Mouse (Mus musculus) spleen, postnatal 14 days (tissue): ENCODE measurements around the gene Spout1.
"Not testable (repeated sequence)": the region's sequence is repeated elsewhere in the genome, so short reads cannot be mapped to it uniquely, and the experiment has no call there.

Experiments used
- DNase-seq, 2 experiments: peaks; one replicate each; pipeline ENCODE4 v3.0.0; 2021 to 2022; ENCODE audit warnings: low spot score in 2 of 2

Spout1 gene

DNA sequence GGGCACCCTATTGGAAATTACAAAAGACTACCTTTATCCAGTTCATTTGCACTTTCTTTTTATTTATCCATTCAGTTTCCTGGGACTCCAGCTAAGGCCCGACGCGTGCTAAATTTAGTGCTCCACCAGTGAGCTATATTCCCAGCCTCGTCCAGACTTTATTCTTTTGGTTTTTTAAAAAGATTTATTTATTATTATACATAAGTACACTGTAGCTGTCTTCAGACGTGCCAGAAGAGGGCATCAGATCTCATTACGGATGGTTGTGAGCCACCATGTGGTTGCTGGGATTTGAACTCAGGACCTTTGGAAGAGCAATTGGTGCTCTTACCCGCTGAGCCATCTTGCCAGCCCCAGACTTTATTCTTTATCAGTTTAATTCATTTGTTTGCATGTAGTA, 452 bp upstream of the Spout1 start:
- DNase-seq = not testable (repeated sequence)

DNA sequence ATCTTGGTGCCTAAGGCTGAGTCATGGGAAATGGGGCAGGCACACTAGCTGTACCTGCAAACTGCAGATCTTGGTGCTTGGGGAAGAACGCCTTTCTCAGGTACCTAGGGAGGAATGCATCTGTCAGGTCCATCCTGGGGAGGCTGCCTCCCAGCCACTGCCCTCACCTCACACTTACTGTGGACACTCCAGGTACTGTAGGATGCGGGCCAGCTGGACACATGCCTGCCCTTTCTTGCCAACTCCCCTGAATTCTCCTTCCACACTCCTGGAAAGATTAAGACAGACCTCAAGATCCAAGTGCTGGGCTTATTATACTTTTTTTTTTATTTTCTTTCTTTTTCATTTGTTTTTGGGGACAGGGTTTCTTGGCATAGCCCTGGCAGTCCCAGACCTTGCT, 1.7 kb downstream of the Spout1 start:
- no peak for DNase-seq

DNA sequence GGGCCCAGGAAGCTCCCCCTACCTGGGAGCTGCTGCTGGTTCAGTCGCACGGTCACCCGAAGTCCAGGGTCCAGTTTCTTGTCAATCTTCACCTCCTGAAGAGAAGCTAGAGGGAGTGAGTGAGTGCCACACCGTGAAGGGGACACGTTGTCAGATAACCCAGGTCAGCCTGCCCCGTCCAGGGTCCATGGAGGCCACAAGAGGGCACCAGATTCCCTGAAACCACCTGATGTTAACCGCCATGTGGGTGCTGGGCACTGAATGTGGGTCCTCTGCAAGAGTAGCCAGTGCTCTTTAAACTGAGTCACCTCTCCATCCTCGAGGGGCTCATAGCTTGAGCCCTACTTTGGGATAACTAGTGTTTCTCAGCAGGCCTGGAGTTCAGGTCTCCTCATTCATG, 2.4 kb downstream of the Spout1 start:
- no peak for DNase-seq

DNA sequence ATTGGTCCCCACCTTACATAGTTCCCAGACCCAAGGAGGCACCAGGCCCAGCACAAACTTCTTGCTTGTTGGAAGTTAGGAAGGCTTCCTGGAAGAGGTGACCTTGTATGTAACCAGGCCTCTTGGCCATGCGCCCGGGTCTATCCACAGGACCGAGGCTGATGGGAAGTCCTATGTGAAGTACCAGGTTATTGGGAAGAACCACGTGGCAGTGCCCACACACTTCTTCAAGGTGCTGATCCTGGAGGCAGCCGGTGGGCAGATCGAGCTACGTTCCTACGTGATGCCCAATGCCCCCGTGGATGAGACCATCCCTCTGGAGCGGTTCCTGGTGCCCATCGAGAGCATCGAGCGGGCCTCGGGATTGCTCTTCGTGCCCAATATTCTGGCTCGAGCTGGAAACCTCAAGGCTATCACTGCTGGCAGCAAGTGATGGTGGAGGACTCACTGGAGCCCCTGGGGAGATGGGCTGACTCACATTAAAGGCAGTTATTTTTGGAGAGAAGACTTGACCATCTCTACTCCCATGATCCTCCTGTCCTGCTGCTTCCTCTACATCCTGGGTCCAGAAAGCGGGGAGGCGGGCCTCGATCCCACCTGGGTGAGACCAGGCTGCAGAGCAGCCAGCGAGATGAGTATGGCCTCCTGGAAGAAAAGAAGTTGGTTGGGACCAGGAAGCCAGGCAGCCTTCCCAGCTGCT, 4.6 kb downstream of the Spout1 start:
- DNase-seq = no peak

DNA sequence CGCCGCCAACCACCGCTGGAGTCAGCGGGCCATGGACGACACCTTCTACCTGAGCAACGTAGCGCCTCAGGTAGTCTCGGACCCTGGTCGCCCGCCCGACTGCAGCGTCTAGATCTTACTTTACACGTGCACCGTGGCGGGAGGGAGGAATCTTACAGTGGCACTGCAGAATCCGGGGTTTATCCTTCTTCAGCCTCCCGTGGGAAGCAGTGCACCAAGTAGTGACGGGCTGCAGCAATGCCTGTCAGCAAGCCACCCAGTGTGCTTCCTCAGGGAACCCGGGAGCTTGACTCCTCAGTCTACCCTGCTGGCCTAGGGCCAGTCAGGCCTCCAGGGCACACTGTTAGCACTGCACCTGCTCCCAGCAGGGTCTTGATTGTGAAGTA, 6.3 kb downstream of the Spout1 start:
- no peak for DNase-seq

DNA sequence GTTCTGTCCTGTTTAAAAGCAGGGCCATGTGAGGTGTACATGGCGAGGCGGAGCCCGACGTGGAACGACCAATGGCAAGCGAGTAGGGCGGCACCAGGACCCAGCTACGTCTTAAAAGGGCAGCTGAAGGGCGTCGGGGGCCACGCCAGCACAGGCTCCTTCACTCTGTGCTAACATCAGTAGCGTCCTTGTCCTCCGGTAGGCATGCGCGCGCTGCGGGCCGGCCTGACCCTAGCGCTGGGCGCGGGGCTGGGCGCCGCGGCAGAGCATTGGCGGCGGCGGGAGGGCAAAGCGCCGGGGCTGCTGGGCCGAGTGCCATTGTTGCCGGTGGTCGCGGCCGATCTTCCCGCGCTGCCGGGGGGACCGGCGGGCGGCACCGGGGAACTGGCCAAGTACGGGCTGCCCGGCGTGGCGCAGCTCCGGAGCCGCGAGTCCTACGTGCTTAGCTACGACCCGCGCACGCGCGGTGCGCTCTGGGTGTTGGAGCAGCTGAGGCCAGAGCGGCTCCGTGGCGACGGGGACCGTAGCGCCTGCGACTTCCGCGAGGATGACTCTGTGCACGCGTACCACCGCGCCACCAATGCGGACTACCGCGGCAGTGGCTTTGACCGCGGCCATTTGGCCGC, 6.8 kb downstream of the Spout1 start, which contains the start of gene Endog:
Gene Endog (plus strand): TSS at position 123 of the 626 bp plus-strand sequence.
- peak; percentile 61 to 68 for DNase-seq

DNA sequence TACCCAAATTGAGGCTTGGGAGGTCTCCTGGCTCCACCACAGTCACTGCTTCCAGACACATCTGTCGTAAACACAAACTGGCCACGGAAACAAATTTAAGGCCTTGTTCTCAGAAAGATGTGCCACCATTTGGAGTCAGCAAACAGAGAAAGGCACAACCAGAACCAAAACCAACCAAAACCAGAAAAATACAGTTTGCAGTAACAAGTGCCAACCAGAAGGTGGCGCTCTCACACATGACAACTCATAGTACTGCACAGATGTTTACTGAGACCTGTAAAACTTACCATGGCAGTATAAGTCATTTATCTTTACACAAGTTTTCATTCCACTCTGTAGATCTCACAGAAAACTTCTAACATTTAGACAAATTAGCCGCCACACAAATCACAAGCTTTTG, 11.6 kb downstream of the Spout1 start:
- no peak for DNase-seq

DNA sequence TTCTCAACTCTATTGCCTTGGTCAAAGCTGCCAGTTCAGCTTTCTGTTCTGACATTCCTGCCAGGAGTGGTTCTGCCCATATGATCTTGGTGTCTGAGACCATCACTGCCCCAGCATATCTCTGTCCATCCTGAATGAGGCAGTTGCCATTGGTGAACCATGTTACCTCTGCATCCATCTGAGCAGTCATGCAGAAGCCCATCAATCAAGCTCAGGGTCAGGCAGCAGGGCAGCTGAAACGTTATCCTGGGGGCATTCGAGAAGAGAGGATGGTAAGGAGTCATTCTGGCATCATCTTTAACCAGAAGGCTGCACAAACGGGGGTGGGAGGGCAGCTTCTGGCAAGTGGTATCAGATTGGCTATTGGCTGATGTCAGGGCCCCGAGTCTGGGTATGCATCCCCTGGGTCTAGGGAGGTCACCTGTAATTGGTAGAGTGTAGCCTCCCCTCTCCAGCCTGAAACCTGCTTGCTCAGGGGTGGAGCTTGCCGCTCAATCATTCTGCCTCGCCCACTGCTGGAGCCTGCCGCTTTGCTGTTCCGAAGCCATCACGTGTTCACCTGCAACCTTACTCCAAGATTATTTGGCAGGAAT, 13.8 kb downstream of the Spout1 start:
- no peak for DNase-seq

DNA sequence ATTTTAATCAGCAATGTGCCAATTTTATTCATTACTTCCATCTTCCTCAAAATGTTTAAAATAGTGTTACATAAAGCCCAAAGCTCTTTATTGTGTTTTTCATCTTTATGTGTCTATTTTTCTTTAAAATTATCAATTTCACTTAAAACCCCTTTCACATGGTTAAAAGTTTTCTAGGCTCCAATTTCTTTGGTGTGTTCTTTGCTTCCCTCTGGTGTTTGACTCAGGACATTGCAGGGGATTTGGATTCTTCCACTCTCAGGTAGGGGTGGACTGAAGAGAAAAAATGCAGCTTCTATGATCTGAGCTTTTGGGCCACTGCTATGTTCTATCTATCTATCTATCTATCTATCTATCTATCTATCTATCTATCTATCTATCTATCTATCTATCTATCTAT, 16.4 kb downstream of the Spout1 start:
- DNase-seq = no peak

DNA sequence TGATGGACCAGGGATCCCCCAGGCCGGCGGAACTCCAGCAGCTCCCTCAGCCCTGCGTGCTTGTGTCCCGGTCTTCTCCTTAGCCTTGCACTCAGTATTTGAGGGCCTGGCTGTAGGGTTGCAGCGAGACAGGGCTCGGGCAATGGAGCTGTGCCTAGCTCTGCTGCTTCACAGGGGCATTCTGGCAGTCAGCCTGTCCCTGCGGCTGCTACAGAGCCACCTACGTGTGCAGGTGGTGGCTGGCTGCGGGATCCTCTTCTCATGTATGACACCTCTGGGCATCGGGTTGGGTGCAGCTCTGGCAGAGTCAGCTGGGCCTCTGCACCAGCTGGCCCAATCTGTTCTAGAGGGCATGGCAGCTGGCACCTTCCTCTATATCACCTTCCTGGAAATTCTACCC, 18.4 kb downstream of the Spout1 start:
- not testable (repeated sequence) for DNase-seq

DNA sequence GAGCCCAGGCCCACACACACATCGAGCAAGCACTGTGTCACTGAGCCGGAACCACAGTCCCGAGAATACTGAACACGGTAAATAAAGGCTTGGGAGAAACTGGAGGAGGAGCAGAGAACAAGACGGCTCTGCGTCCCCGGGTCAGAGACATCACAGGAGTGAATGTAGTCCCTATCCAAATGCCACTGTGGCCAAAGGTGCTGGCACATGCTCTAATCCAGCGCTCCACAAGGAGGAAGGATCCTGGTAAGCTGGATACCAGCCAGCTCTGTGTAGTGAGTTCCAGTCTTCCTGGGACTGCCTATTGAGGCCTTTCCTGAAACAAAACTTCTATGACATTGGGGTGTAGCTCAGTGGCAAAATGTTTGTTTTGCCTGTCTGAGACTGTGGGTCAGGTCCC, 25.6 kb downstream of the Spout1 start:
- DNase-seq = no peak

DNA sequence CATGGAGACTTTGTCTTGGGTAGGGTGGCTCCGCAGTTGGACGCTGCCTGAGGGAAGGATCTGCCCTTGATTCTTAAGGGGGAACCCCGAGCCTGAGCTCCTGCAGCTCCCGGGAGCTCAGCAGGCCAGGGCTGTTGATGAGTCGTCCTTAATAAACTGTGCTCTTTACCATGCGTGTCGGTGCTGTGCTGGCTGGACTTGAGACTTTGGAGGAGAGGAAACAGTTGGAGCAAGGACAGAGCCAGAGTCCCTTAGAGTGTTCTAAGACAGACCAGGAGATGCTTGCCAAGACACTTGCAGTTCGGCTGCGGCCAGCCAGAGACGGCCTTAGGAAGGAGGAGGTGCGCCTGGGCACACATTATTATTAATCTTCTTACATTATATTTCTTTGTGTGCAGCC, 26.4 kb downstream of the Spout1 start:
- DNase-seq = no peak

DNA sequence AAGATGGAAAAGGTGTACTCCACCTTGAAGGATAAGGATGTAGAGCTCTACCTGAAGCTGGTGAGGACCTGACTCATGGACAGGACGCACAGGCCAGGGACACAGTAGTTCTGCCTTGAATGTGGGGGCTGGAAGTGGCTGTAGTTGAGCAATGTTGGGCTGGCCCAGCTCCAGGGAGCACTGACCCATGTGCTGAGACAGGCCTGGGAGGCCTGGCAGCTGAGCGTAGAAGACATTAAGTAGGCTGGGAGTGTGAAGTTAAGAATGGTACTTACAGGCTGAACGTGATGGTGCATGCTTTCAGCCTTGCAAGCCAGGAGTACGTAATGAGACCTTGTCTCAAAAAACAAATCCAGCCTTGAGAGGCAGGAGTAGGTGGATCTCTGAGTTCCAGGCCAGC, 30.8 kb downstream of the Spout1 start:
- DNase-seq = no peak

DNA sequence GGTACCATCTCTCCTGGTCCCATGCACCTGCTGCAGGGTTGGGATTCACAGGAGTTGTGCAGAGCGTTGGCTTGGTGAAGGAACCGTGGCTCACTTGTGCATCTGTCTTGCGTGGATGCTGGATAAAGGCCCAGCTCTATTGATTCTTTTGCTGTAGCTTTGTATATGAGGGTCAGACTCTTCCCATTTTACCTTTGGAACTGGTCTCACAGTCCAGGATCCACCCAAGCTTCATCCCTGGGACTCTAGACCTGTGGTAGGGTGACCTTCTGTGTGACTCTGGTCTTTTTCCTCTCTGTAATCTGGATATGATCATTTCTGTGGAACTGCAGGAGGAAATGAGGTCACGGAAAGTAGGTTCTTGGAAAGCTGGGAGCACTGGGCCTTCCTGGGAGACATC, 33.8 kb downstream of the Spout1 start:
- no peak for DNase-seq

DNA sequence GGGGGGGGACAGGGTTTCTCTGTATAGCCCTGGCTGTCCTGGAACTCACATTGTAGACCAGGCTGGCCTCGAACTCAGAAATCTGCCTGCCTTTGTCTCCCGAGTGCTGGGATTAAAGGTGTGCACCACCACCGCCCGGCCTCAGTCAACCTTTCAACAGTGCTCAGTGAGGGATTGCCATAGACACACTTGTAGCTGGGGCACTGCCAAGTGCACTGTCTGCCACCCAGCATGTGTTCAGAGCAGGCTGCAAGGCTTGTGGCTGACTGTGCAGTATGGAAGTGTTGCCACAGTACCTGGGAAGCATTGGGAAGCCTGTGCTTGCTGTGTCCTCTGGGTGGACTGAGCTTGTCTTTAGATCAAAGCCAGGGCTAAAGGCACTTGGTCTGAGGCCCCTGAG, 38.2 kb downstream of the Spout1 start:
- DNase-seq = not testable (repeated sequence)

DNA sequence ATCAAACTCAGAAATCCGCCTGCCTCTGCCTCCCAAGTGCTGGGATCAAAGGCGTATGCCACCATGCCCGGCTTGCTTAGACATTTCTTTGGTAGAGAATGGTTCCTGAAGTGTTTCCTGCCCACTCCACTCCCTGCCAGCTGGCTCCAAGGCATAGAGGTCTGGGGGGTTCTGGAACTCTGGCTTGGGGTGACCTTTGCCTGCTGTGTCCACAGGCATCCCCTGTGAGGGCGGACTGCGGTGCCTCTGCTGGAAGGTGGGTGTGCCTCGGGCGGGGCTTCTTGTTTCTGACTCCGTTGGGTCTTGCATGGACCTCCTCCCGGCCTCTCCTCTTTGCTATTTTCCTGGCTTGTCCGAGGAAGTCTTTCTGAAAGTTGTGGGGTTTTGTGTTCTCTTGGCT, 41.8 kb downstream of the Spout1 start:
- DNase-seq = no peak

DNA sequence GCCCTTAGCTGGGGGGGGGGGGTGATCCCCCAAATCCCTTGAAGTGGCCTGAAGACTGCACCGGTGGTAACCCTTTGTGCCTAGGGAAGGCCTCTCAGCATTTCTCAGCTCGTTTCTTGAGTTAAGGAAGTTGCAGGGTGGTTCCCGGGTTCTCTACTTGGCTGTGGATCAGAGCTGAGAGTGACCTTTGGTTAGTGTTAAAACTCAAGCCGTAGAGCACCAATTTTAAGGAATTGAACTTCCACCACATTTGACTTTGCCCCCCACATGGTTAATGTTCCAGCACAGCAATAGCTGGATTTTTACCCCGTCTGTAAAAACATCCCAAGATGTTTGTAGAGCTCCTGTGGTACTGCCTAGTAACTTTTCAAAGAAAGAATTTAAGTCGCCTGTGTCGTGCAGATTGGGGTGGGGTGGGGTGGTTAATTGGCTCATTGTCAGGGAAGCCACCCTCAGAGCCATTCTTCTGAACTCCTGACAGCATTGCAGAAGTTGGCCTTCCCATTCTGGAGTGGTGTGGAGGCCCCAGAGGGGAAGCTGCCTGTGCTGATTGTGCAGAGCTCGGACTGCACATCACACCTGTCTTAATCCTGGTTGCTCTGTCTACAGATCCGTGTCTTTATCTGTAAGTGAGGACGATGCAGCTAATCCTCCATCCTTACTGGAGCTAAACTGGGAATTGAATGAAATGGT, 43.2 kb downstream of the Spout1 start:
- no peak for DNase-seq

DNA sequence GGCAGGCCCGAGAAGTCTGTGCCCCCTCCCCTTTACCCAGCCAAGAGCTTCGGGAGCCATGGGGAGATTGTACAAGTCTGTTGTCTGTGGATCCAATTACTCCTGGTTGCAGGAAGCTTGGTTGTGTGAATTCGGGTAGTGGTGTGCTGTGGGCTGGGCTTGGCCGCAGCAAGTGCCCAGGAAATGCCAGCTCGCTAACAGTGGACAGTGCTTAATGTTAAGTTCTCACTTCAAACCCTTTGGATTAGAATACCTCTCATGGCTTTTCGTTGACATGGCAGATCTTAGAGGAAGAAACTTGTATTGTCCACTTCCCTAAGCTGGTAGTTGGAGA, 43.9 kb downstream of the Spout1 start:
- no peak for DNase-seq

DNA sequence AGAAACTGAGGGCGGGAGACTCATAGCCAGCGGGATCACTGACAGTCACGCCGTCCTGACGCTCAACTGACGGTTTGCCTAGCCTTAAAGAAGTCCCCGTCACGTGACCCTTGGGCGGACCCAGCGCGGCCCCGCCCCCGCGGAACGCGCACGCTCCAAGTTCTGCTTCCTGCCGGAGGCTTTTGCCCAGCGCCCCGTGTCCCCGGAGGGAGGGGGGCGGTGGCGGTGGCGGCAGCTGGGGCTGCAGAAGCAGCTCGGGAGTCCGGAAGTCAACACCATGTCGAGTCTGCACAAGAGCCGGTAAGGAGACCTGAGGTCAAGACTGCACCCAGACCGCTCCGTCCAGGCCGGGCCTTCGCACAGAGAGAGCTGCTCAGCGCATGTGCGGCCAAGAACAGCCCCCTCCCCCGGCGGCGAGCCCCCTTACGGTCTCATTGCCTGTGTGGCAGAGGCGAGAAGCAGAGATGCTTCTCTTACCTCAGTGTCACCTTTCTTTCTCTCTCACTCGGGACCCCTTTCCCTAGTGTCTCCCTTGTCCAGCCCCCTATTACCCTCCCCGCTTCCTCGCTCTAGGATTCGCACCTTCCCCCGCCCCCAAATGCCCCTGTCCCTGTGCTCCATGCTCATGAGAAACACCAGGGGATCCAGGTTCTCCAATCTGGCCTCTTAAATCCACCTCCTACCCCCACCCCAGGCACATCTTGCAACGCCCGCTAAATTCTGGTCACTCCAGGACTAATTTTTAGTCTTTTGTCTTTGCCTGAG, 44.5 kb downstream of the Spout1 start, which contains the start of gene Tbc1d13:
Gene Tbc1d13 (plus strand): TSS at position 134 of the 765 bp plus-strand sequence.
- DNase-seq = peak; percentile 97 to 98

DNA sequence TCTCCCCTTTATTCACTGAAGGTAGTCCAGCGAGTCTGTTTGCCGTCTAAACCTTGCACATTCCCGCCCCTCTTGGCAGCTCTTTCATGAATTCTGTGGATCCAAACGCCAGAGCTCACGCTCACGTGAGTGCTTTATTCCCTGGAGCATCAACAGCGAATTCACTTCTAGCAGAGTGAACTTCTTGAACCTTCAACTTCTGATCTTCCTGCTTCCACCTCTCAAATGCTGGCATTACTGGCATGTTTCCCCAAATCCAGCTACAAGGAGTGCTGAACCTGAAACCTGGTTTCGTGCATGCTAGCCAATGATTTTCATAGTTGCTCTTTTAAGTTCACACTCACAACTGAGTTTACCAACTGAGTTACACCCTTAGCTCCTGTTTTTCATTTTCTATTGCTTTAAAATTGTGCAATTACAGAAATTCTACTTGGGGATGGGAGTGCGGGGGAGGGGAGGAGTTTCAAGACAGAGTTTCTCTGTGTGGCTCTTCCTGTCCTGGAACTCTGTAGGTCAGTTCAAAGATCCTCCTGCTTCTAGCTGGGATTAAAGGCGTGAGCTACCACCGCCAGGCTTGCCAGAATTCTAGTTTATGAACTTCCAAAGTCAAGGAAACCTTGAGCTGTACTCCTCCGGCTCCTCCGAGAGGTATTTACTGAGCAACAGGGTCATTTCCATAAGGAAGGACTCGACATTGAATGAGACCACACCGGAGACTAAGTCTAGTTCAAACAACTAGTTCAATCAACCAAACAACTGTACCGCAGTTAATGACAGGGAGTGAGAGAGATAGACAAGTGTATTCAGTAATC, 45.3 kb downstream of the Spout1 start:
- no peak for DNase-seq

DNA sequence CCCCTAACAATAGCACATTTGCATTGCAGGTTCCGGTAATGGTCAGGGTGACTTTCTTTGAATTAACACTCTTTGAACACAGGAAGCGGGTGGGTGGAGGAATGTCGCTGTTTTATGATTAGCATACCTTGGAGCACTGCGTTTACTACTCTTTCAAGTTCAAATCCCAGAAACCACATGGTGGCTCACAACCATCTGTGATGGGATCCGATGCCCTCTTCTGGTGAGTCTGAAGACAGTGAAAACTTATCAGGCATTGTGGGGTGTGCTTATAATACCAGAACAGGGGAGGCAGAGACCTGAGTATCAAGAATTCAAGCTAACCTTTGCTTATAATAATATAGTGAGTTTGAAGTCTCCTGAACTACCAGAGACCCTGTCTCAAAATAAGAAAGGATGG, 47.0 kb downstream of the Spout1 start:
- DNase-seq = not testable (repeated sequence)
